Mouse (Mus musculus) lung, adult 2 months (tissue): Measurements from ENCODE around the gene Pramef12.

Experiments used
- CTCF ChIP-seq: fragments of 200-500 bp; IDR thresholded peaks from 2 replicates; pipeline ENCODE4 v1.5.1; 2011; ENCODE audit warnings: mild to moderate bottlenecking, low read length, control low read depth; ENCODE audit not compliant: insufficient read depth
- POLR2A ChIP-seq: fragments of 200-500 bp; IDR thresholded peaks from 2 replicates; pipeline ENCODE4 v1.6.1; 2011; ENCODE audit warnings: low read depth, mild to moderate bottlenecking, control low read depth, low read length, borderline replicate concordance; ENCODE audit errors: extremely low read depth

- TF ChIP-seq CTCF (no peak), POLR2A (no peak)
Observed at GRCm38 (mm10) chr4:144396316-144396715, 11.9 kb downstream of the Pramef12 start.
